Mouse (Mus musculus): ENCODE measurements around the gene Slit3.

The Slit3 gene

DNA sequence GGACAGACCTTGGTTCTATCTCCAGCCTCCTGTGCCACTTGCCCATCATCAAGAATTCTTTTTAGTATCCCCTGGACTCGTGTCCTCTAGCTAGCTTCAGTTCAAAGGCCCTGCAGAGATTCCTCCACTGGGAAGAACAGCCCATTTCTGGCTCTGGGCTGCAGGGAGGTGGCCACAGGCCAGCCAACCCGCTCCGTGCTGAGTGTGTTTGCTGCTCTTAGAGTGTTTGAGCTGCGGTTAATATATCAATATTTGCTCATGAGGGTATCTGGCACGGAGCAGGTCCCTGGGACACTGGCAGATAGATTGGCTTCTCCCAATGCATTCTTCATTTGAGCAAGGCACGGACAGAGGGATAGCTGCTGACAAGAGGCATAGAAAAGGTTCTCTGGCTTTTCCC, 159.8 kb downstream of the Slit3 start:
- no peak for DNase-seq

DNA sequence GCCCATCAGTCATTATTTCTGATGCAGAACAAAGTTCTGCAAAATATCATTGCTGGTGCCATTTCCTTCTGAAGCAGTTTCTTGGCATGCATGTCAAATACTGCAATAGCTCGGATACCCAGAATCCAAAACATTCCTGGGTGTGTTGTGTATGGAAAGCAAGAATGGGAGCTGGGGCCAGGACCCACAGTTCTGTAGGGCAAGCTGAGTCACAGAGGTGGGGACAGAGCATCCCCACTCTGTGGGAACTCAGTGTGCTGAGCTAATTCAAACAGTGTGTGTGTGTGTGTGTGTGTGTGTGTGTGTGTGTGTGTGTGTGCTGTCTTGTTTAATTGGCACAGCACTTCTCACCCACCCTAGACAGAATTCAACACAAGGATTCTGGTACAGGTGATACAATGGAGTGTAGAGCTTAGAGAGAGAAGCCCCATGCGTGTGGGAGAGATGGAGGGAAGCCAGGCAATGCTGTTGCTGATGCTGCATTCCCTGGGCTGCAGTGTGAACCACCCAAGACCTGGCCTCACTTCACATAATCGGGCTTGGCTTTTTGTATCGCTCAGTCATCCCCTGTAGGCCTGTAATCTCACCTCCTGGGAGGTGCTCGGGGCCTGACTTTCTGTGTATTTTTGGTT, 161.1 kb downstream of the Slit3 start:
- no peak for DNase-seq

DNA sequence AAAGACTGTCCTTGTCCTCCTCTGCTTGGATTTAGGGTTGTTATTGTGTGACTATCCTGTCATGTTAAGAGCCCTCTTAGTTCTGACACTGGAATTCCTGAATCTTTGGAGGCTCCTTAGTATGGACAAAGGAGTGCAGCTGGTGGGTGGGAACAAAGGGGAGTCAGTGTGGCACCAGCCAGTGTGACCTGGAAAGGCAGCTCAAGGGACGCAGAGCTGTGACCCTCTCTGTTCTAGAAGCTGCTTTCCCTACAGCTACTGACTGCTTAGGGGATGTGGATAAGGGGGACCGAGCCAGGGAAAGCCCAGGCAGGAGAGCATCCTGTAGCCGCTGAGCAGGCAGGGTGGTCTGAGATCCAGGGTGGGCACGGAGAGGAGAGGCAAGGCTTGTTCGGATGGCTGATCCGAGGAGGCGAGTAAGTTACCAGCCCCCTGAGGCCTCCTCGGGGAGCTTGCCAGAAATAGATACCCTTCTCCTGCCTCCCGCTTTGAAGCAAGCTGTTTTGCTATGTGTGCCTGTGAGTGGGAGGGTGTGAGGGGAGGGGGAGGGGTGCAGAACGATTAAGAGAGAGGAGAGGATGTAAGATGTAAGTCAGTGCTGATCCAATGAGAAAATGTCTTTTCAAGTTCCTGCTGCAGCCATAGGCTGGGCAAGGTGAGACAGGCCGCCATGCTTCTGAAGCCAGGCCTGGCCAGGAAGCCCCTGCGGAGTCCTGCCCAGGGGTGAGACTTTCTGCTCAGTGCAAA, 162.0 kb downstream of the Slit3 start:
- DNase-seq: no peak

DNA sequence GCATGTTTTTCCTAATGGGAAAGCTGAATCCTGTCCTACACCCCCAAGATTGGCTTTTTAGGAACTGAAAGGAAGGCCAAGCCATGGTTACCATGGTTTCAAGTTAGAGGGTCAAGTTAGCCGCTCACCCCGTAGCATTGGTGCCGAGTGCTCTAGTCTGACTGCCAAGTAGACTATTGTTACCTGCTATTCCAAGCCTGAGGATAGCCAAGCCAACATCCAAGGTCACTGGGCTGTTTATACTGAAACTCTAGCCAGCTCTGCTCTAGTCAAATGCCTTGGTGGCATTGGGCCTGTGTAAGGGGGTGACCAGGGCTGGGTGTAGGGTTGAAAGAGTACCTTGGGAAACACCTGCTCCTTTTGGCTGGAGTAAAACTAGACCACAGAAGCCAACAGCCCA, 162.7 kb downstream of the Slit3 start:
- no peak for DNase-seq

DNA sequence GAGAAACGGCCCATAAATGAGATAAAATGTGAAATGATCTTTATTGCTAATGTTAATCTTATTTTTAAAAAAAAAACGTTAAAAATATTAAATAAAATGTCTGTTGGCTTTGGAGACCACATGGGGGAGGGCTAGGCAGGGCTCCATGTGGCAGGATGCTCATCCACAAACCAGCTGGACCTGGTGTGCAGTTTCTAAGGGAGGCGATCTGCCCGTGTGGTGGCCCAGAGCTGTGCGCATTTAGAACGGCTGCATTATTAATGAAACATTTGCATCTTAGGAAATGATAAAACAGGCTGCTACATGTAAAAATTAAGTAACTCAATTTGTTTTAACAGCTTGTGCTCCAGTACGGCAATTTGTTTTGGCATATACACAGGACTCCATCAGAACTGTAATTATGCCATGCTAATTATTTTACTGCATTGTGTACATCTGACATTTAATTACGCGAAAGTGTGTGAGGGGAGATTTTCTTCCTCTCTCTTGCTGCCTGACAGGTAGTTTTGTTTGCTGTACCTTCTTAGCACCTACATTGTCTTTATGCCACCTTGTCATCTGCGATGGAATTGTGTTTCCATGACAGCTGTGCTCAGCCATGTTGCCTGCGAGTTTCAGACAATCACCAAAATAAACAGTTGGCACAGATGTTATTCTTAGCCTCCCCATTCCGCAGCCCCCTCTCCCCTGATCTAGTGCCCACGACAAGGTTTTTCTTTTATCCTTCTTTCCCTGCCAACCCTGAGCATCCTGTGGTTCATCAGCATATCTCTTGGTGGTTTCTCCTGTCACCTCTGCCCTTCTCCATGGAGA, 165.8 kb downstream of the Slit3 start:
- DNase-seq: no peak

DNA sequence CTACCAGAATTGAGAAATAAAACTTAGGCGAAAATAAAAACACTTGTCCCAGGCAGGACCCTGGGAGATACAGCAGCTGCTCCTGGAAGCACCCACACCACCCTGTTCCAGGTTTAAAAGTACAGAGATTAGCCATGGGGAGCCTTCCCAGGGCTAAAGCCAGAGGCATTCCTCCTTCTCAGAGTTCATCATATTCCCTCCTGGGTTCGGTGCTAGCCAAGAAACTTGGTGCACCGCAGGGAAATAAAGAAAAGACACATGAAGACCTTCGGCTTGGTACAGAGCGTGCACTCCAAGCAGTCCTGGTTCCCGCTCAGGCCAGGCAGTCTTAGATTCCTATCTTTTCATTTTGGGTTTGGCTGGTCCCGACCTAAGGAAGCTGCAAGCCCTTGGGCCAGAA, 167.0 kb downstream of the Slit3 start:
- DNase-seq: no peak

DNA sequence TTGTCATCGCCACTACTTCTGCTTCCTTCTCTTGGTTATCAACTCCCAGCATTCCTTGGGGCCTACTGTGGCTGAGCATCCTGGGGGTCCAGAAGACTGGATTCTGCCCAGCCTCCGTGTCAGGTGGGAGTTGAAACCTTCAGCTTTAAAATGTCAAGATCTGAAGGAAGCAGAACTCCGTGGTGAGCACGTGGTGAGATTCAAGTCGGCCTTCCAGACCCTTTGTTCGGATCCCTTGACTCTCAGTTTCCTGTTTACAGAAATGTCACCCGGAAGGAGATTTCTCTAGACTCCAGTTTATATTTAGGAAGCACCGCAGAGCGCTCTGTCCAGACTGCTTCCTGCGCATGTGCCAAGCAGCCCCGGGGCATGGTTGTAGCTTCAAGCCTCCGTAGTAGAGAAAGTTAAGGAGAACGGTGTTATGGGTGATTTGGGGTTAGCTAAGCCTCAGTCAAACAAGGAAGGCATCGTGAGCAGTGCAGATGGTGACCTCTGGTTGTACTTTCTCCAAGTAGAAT, 167.8 kb downstream of the Slit3 start:
- no peak for DNase-seq

DNA sequence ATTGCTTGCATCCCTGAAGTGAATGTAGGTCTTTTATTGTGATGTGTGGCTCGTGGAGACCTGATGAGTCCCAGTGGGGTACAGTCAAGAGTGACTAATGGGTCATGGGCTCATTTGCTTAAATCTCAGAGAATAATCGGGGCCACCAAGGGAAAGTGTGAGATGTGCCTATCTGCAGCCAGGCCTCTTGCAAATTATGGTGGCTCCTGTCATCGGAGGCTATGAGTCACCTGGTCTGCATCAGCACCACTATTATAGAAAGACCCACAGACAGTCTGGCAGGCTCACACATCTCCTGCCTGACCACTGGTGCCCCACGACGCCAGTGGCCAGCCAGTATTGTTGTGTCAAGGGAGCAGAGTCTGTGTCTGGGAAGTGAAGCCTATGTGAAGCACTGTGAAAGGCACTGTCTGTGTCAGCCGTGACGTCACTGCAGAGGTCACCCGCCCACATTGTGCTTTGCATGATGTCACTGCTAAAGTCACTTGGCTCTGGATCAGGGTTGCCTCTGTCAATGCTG, 171.3 kb downstream of the Slit3 start:
- no peak for DNase-seq

DNA sequence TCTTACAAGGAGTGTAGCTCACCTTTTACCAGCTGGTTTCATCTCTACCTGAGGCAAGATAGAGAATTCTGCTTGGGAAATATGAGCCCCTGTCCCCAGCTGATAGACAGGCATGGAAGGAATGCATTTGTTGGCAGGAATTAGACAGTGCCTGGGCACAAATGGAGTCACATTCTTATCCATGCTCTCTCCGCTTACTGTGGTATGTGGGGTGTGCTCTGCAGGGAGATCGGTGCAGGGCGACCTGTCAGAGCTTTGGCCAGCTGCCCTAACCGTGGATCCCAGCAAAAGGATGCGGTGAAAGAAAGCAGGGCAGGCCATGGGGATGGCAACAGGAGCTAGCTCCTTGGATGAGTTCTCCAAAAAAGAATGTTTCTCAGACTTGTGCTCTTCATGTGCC, 172.2 kb downstream of the Slit3 start:
- DNase-seq: no peak

DNA sequence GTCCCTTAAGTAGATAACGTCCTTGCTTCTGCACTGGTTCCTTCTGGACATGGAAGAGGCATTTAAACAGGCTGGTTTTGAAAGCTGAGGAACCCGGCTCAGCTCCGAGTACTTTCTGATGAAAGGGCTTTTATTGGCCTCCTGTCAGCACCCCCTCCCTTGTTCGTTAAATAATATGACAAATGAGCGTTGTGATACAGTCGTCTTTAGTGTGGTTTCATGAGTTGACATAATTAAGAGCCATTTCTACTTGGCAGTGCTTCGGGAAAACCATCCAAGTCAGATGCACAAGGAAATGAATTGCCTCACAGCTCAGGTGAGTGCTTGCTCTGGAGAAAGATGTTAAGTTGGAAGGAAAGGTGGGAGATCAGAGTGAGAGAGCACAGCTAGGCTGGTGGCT, 173.6 kb downstream of the Slit3 start:
- no peak for DNase-seq

DNA sequence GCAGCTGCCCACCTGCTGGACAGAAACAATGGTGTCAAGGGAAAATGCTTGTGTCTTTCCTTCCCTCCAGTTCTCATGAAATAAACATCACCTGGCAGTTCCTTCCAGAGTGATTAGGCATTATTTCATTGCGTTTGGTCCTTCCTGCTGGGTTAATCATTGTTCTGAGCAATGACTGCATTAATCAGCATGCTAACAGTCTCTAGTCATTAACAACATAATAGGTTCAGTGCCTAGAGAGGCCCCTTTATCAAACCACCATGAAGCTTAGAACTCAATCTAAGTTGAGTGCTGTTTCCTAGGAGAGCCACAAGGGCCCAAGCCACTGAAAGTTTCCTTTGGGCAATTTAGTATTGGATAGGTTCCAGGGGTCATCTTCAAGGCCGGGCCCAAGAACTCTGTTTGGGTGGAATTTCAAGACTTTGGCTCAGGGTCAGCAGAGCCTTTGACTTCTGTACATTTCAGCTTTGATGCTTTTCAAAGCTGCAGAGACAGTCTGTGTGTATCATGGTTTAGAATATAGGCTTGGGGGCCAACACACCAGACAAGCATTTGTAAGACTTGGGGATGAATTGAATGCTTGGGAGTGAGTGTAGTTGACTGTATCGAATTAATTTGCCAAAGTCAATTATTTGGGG, 174.3 kb downstream of the Slit3 start:
- DNase-seq: no peak

DNA sequence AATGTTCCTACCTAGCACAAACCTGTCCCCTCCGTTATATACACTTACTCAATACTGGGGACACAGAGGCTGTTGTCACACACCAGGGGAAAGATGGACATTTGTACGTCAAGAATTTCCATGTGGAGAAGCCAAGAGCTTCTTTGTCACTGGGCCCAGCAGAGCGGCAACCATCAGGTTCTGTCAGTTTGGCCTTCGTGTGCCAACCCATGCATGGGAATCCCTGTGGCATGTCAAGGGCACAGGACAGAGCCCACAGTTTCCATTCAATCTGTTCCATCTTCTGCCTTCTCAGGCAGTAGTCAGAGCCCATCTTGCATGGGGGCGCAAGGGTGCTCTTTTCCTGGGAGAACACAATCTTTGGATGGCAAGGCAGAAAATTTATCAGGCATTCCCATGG, 175.8 kb downstream of the Slit3 start:
- DNase-seq: no peak

DNA sequence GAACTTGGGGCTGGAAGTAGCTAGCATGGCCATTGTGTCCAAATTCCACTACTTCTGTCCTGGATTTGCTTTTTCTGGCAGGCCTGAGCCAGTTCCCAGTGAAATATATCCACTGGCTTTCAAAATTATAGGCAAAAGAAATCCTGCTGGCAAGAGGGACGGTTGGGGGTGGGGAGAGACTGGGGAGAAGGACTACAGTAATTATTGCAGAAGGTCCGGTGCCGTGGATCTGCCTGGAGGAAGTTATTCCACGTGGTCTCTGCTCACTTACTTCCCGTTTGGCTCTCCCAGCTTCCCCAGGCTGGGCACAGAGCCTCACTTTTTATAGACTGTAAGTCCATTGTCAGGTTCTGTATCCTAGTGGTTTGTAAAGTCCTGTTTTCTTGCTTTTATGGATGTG, 176.3 kb downstream of the Slit3 start:
- no peak for DNase-seq

DNA sequence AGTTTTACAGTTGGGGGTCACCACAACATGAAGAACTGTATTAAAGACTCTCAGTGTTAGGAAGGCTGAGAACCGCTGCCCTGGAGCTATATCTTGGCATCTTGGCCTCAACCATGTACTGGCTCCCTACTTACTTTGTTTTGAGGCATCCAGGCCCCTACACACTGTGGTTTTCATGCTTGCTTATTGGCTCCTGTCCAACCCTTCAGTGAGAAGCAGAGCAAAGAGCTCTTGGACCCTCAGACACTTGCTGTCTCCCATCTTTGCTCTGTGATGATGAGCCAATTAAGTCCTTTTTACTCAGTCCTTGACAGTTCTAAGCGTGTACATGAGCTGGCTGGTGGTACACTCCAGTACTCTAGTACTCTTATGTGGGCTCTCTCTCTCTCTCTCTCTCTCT, 177.5 kb downstream of the Slit3 start:
- no peak for DNase-seq

DNA sequence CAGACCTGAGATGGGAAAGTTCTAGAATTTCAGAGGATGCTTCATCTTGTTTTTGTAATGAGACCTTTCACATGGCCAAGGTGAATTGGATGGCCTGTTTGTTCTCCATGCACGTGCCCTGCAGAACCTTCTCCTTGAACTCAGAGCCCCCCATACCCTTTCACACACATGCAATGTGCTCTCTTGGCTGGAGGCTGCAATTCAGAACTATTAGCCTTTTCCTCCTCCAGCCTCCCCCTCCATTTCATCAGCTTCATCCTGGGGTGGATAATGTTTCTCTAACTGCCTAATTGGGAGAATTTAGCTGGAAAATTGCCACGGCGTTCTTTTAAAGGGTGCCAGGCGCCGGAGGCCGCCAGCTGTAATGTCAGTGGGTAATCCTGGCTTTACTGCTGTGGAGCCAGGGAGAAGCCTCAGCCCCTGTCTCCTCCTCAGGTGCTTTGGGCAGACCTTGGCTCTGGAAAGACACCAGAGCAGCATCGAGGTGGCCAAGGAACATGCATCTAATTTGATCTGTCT, 178.9 kb downstream of the Slit3 start:
- no peak for DNase-seq

DNA sequence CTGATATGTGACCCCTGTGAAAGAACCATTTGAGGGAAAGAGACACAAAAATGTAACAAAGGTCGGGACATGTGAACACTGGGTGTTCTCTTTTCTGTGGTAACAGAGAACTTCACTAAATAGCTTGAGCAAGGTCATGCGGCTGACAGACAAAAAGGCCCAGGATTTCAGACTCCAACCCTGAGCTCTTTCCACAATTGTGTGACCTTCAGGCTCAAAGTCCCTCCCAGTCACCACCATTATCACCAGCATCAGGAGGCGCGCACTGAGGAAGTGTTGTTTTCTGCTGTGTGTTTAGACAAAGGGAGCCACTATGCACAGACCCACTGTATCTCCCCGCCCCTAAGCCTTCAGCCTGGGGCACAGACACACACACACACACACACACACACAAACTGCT, 181.2 kb downstream of the Slit3 start:
- no peak for DNase-seq

DNA sequence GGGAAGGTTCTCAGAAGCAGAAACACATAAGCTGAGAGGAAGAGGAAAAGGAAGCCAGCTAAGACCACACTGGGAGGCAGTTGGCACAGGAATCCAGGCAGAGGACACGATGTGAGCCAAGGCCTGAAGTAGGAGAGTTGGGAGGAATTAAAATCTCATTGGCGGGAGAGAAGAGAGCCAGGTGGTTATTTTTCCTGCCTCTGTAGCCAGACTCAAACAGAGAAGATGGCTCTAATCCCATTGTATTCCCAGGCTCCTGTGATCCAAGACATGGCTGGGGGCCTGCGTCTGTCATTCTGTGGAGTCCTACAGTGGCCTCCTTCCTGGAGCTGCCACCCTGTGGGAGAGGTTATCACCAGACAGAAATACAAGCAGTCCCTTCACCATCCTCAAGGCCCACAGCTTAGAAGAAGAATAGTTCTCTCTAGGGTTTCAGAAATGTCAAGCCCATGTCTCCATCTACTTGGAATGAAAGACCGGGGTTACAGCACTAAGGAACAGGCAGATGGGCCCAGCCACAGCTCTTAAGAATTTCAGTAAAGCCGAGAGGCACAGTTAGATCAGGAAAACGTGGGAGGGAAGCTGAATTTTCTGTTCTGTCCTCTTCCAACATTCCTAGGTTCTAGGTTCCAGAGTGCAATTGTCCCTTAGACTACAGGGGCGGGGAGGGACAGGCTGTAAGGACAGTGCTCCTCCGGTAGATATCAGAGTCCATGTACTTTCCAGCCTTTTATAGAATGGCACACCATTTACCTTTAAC, 183.4 kb downstream of the Slit3 start:
- no peak for DNase-seq

DNA sequence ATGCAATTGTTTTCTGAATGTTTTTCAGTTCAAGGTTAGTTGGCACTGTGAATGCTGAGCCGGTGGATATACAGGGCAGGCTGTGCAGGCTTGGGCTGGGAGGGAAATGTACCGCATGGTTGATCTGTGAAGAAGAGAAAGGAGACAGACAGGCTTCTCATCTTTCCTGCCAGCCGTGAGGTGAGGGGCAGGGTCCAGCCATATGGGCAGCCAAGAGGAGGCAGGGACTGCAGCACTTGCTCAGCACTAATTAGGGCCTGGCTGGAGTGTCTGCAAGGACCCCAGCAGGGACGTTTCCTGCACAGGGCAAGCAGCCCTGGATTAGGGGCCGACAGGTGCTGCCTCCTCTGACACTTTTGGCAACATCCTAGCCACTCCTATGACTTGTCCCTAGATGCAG, 184.1 kb downstream of the Slit3 start:
- no peak for DNase-seq

DNA sequence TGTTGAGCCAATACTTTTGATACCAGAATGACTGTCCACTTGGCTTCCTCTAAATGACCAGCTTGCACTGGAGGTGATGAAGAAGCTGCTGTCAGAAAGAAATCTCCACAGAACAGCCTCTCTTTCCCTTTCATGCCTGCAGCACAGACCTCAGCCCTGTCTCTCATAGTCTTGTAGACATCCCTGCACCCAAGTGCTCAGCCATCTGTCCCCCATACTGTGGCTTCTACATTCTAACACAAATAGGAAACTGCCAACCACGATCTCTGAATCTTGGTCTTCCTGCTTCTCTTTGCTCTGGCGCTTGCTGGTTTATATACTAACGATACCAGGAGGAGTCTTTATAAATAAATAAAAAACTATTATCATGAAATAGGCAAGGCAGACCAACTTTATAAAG, 184.9 kb downstream of the Slit3 start:
- no peak for DNase-seq

DNA sequence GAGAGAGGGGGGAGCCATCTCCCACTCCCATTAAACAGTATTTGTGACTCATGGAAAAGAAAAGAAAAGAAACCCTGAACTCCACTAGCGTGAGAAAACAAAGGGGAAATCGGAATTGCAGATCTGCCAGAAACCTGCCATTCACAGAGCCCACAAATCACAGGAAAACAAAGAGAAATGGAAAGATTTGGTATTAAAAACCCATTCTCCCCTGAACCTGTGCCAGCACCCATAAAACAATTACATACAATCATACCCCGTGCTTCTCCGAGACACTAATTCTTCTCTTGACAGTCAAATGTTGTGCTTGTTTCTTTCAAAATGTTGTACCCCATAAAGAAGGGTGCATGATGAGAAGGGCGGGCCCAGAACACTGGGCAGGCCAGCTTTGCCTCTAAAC, 185.9 kb downstream of the Slit3 start:
- DNase-seq: no peak

DNA sequence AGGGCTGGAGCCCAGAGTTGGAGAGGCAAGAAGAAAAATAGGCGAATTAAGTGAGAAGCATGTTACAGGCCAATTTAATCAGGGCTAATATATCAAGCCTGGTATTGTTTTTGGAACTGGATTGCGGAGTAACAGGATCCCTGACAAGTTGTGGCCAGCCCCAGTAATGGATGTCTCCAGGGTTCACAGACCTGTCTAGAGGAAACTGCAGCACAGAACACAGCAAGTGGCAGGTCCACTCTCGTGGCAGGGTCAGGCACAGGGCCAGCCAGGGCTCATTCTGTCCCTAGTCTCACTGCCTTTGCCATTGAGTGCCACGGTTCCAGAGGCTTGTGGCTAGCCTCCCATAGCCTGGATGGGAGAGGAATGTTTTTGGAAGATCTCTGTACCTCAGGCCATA, 187.0 kb downstream of the Slit3 start:
- DNase-seq: no peak

DNA sequence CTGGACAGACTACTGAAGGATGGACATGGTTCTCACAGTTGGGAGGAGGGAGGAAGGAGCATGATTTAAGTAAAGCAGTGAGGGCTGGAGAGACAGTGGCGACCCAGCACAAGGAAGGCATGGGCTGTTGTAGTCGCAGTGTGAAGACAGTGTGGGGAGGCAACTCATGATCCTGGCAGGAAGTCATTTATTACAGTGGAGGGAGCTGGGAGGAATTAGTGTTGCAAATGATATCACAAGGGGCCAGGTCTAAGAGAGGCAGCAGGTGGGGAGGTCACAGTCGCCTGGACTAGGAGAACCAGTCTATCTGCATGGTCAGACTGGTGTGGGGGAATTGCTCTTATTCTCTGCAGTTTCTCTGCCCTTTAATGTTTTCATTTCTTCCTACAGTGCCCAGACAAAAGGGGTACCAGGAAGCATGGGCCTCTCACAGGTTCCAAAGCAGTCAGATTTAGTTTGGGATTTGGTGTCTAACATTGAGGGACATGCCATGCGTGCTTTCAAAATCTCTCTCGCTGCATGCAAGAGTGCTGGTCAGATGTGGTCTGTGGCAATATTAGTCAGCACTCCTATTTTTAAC, 194.5 kb downstream of the Slit3 start:
- no peak for DNase-seq
